Mouse (Mus musculus) heart, embryonic 10.5 days (tissue): ENCODE results near the gene Fam160a1. TPM values are rescaled to one million over a fixed set of nuclear protein-coding genes. Genes with fewer than 3 reads are reported as not detected.

Experiments
- DNase-seq: peaks from one replicate; pipeline ENCODE4 v3.0.0-alpha.2; 2017; ENCODE audit warnings: low spot score
- H3K27ac ChIP-seq: fragments of 300-500 bp; sonication (generic); 2 replicates; pipeline ENCODE4 v1.5.1; 2016; ENCODE audit warnings: mild to moderate bottlenecking
- H3K27me3 ChIP-seq: fragments of 300-500 bp; sonication (generic); 2 replicates; pipeline ENCODE4 v1.6.1; 2016; ENCODE audit warnings: mild to moderate bottlenecking; ENCODE audit not compliant: poor library complexity, insufficient read depth, severe bottlenecking
- H3K36me3 ChIP-seq: fragments of 300-500 bp; sonication (generic); 2 replicates; pipeline ENCODE4 v1.6.1; 2016; ENCODE audit warnings: mild to moderate bottlenecking, moderate library complexity
- H3K4me1 ChIP-seq: fragments of 300-500 bp; sonication (generic); 2 replicates; pipeline ENCODE4 v1.6.1; 2016; ENCODE audit warnings: mild to moderate bottlenecking
- H3K4me3 ChIP-seq: fragments of 300-500 bp; sonication (generic); 2 replicates; pipeline ENCODE4 v1.5.1; 2016; ENCODE audit warnings: mild to moderate bottlenecking, moderate library complexity
- H3K9me3 ChIP-seq: fragments of 300-500 bp; sonication (generic); 2 replicates; pipeline ENCODE4 v1.6.1; 2016; ENCODE audit warnings: mild to moderate bottlenecking, moderate library complexity
- WGBS: fragments of 180-500 bp; shearing (Covaris S2); methylation state at CpG from one replicate; pipeline ENCODE4 v1.1.7; 2016; 5-methylcytosine and 5-hydroxymethylcytosine counted together
- polyA plus RNA-seq: library from polyadenylated mRNA; unstranded; fragments of >200 nt; fragmentation: Nextera tagmentation; extraction: Ambion mirVana; gene quantifications from 2 replicates; pipeline ENCODE4 v1.2.1, GENCODE M21; 2016

The Fam160a1 gene
- polyA plus RNA-seq, result 1.7 and 2.1 TPM in 2 replicates

- no peak for DNase-seq
- Histone ChIP-seq H3K4me1 (peaks cover 18% of the 10 kb centered on the region), H3K9me3 (no peaks in the 10 kb centered on the region), H3K27me3 (no peaks in the 10 kb centered on the region), H3K4me3 (no peak within 1 kb of the TSS), H3K27ac (no peak within 1 kb of the TSS), H3K36me3 (no peaks in the 10 kb centered on the region)
- 84% methylated on average over 2 of the region's 2 CpGs for WGBS
Measured at GRCm38 (mm10) chr3:85817191-85817590, at the start of gene Fam160a1. Fam160a1 (minus strand) TSS chr3:85817291.

- no peak for DNase-seq
- H3K27ac ChIP-seq, result no peak overlapping the region
- H3K9me3 ChIP-seq, result peaks cover 4% of the 10 kb centered on the region
- no peak overlapping the region for H3K4me3 ChIP-seq
- no peaks in the 10 kb centered on the region for H3K36me3 ChIP-seq
- 45% methylated on average over 3 of the region's 3 CpGs for WGBS
- H3K4me1 ChIP-seq, result peaks cover 1% of the 10 kb centered on the region; the same call in 1 of the 2 replicates
- H3K27me3 ChIP-seq, result no peaks in the 10 kb centered on the region
Measured at GRCm38 (mm10) chr3:85863996-85864395, 46.9 kb upstream of the Fam160a1 start.

DNA sequence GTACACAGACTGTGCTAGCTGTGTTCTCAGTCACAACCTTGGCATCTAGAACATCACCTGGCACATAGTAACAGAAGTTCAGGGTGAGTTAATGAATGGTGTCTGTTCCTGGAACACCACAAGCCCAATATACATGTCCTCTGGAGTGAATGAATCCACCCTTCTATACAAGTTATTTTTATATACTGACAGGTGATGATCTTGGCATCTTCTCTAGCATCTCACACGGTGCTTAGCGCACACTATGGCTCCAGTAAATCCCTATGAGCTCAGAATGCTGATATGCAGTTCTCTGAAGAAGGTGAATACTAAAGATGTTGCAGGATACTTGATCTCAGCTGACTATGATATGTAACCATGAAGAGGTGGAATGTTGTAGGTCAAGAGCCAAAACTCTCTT lies 45.8 kb upstream of the Fam160a1 start:
- DNase-seq, result no peak
- H3K9me3 ChIP-seq, result no peaks in the 10 kb centered on the region
- peaks cover 12% of the 10 kb centered on the region; the same call in 1 of the 2 replicates for H3K4me1 ChIP-seq
- no peak overlapping the region for H3K27ac ChIP-seq
- no peaks in the 10 kb centered on the region for H3K27me3 ChIP-seq
- no peak overlapping the region for H3K4me3 ChIP-seq
- WGBS, result 85% methylated on average over 2 of the region's 2 CpGs
- no peaks in the 10 kb centered on the region for H3K36me3 ChIP-seq

DNA sequence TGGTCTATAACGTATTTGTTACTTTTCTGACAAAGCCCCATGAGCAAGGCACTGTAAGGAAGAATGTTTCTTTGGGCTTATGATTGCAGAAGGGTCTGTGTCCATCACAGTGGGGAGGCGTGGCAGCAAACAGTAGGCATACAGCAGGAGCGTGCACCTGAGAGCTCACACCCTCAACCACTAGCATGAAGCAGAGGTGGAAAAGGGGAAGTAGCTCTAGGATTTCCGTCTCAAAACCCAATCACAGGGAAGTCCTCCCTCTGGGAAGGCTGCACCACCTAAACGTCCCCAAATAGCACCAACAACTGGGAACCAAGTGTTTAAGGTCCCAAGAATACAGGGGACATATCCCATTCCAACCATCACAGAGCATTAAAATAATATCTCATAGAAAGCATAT lies 43.9 kb upstream of the Fam160a1 start:
- 82% methylated on average over 5 of the region's 5 CpGs for WGBS
- no peaks in the 10 kb centered on the region for H3K36me3 ChIP-seq
- peaks cover 13% of the 10 kb centered on the region for H3K4me1 ChIP-seq

DNA sequence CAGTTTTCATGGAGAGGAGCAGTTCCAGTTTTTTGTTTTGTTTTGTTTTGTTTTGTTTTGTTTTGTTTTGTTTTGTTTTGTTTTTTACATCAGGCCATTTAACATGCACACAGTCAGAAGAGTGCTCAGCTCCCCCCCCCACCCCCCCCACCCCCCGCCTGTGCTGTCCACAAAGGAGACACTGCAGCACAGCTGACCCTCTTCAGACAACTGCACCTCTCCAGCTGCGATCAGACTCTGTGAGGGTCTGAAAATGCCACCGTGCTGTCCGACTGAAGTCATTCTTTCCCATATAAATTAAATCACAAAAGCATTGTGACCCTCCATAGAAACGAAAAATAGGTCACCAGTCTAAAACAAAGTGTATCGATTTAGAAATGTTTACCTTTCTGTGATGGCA lies 42.2 kb upstream of the Fam160a1 start:
- H3K27ac ChIP-seq, result no peak overlapping the region
- 84% methylated on average over 6 of the region's 6 CpGs for WGBS
- H3K9me3 ChIP-seq, result no peaks in the 10 kb centered on the region
- no peak overlapping the region for H3K4me3 ChIP-seq
- H3K36me3 ChIP-seq, result no peaks in the 10 kb centered on the region
- peaks cover 13% of the 10 kb centered on the region for H3K4me1 ChIP-seq
- no peak for DNase-seq
- H3K27me3 ChIP-seq, result no peaks in the 10 kb centered on the region

More for the DNA sequence above, 43.9 kb upstream of the Fam160a1 start:
- H3K4me3 ChIP-seq, result no peak overlapping the region
- H3K27me3 ChIP-seq, result no peaks in the 10 kb centered on the region
- no peak for DNase-seq
- no peak overlapping the region for H3K27ac ChIP-seq
- H3K9me3 ChIP-seq, result no peaks in the 10 kb centered on the region

GRCm38 (mm10) chr3:85858140-85859135 lies 41.3 kb upstream of the Fam160a1 start:
- Histone ChIP-seq H3K27ac (peak overlapping the region; percentile 74; the same call in 1 of the 2 replicates), H3K27me3 (no peaks in the 10 kb centered on the region), H3K9me3 (no peaks in the 10 kb centered on the region), H3K4me3 (no peak overlapping the region), H3K36me3 (no peaks in the 10 kb centered on the region), H3K4me1 (peaks cover 13% of the 10 kb centered on the region)
- DNase-seq, result no peak
- WGBS, result 66% methylated on average over 11 of the region's 11 CpGs

DNA sequence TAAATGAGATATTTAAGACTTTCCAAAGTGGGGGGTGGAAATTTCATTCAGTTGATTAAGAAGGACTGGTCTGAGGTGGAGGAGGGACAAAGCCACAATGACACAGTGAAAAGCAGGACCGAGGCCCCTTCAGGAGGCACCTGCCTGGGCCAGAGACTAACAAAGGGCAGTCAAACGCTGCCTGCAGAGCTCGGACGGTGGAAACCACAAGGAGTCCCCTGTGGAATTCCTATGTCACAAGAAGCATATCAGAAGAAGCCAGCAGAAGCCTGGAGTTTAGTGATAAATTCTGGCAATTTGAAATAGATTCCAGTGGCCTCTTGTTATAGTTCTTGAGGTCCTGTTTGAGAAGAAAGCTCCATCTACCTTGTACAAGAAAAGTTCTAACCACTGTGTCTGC lies 40.0 kb upstream of the Fam160a1 start:
- Histone ChIP-seq H3K27me3 (no peaks in the 10 kb centered on the region), H3K9me3 (no peaks in the 10 kb centered on the region), H3K4me3 (no peak overlapping the region), H3K27ac (no peak overlapping the region), H3K36me3 (no peaks in the 10 kb centered on the region), H3K4me1 (peaks cover 13% of the 10 kb centered on the region)
- no peak for DNase-seq
- WGBS, result 40% methylated on average over 4 of the region's 4 CpGs

- Histone ChIP-seq H3K27ac (no peak overlapping the region), H3K4me1 (peaks cover 13% of the 10 kb centered on the region), H3K27me3 (no peaks in the 10 kb centered on the region), H3K36me3 (no peaks in the 10 kb centered on the region), H3K4me3 (no peak overlapping the region), H3K9me3 (no peaks in the 10 kb centered on the region)
- 78% methylated on average over 5 of the region's 5 CpGs for WGBS
- DNase-seq, result peak; percentile 80
Measured at GRCm38 (mm10) chr3:85855947-85856346, 38.9 kb upstream of the Fam160a1 start.

DNA sequence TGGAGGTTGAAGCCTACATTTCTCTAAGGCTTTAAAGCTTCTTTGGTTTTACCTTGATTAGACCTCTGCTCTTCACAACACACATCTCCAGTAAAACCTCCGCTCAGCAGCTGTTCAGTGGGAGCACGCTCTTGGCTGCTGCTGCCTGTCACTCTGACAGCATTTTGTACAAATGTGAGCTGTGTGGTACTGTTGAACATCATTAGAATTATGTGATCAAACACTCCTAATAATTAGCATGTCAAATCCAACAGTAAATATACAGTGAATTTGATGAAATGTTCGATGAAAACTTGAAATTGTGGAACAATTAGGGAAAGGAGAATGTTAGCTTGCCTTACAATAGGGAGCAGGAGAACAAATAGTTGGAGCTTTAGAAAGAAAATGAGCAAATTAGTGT lies 38.0 kb upstream of the Fam160a1 start:
- Histone ChIP-seq H3K4me1 (peaks cover 13% of the 10 kb centered on the region), H3K4me3 (no peak overlapping the region), H3K27ac (no peak overlapping the region), H3K36me3 (no peaks in the 10 kb centered on the region), H3K27me3 (no peaks in the 10 kb centered on the region), H3K9me3 (no peaks in the 10 kb centered on the region)
- DNase-seq, result no peak
- WGBS, result 83% methylated on average over 3 of the region's 3 CpGs

GRCm38 (mm10) chr3:85854143-85854542 lies 37.1 kb upstream of the Fam160a1 start:
- H3K9me3 ChIP-seq, result no peaks in the 10 kb centered on the region
- no peak for DNase-seq
- H3K36me3 ChIP-seq, result no peaks in the 10 kb centered on the region
- H3K27me3 ChIP-seq, result no peaks in the 10 kb centered on the region
- H3K27ac ChIP-seq, result no peak overlapping the region
- H3K4me1 ChIP-seq, result peaks cover 13% of the 10 kb centered on the region
- 88% methylated on average over 6 of the region's 6 CpGs for WGBS
- H3K4me3 ChIP-seq, result no peak overlapping the region

- peaks cover 9% of the 10 kb centered on the region for H3K4me1 ChIP-seq
- 71% methylated on average over 4 of the region's 4 CpGs for WGBS
- H3K4me3 ChIP-seq, result no peak overlapping the region
- H3K27ac ChIP-seq, result no peak overlapping the region
- H3K9me3 ChIP-seq, result no peaks in the 10 kb centered on the region
- no peaks in the 10 kb centered on the region for H3K36me3 ChIP-seq
- no peak for DNase-seq
- no peaks in the 10 kb centered on the region for H3K27me3 ChIP-seq
Measured at GRCm38 (mm10) chr3:85853715-85854114, 36.6 kb upstream of the Fam160a1 start.

DNA sequence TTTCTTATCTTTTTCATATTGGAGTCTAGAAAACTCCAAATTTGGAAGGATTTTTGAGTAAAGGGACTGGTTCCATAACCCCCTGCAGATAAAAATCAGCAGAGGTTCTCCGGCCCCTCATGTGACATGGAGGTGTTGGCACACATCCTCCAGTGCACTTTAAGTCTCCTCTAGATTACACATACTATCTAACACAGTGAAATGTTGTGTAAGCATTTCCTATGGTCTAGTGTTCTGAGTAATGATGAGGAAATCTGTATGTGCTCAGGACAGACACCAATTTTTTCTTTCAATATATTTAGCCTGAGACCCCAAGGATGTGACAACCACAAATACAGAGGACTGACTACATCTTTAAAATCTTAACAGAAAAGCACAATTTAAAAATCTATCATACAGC lies 33.0 kb upstream of the Fam160a1 start:
- no peak overlapping the region for H3K27ac ChIP-seq
- 71% methylated on average over 1 of the region's 1 CpGs for WGBS
- no peaks in the 10 kb centered on the region for H3K4me1 ChIP-seq
- no peaks in the 10 kb centered on the region for H3K9me3 ChIP-seq
- H3K27me3 ChIP-seq, result no peaks in the 10 kb centered on the region
- H3K4me3 ChIP-seq, result no peak overlapping the region
- H3K36me3 ChIP-seq, result no peaks in the 10 kb centered on the region
- no peak for DNase-seq

DNA sequence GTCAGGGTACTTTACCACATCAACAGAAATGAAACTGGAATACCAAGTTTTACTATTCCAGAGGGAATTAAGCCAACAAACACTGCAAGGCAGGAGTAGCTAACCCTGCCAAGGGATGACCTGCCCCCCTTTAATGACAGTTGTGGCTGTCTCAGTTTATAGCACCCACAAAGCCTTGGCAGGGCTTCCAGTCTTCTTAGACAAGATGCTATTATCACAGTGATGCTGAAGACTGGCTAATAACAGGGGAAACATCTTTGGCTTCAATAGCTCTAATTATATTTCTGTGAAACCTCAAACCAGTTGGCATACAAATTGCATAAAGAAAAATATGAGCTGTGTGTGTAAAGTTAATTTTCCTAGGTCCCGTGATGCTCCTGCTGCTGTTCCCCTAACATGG lies 29.2 kb upstream of the Fam160a1 start:
- H3K4me3 ChIP-seq, result no peak overlapping the region
- no peaks in the 10 kb centered on the region for H3K36me3 ChIP-seq
- DNase-seq, result no peak
- peaks cover 13% of the 10 kb centered on the region; the same call in 1 of the 2 replicates for H3K4me1 ChIP-seq
- WGBS, result 87% methylated on average over 1 of the region's 1 CpGs
- no peaks in the 10 kb centered on the region for H3K27me3 ChIP-seq
- no peaks in the 10 kb centered on the region for H3K9me3 ChIP-seq
- H3K27ac ChIP-seq, result no peak overlapping the region
